Mouse (Mus musculus) forebrain, embryonic 10.5 days (tissue): ENCODE results near the gene Ranbp1. TPM values are rescaled to one million over a fixed set of nuclear protein-coding genes. Genes with fewer than 3 reads are reported as not detected.
A peak's percentile ranks its signal among the peaks of the same experiment; 100 is the strongest.

ENCODE experiments used
- DNase-seq: peaks from one replicate; pipeline ENCODE4 v3.0.0-alpha.2; 2017; ENCODE audit warnings: low spot score; ENCODE audit errors: extremely low spot score
- H3K27ac ChIP-seq: fragments of 300-500 bp; sonication (generic); 2 replicates; pipeline ENCODE4 v1.5.1; 2016; ENCODE audit warnings: mild to moderate bottlenecking
- H3K27me3 ChIP-seq: fragments of 300-500 bp; sonication (generic); 2 replicates; pipeline ENCODE4 v1.6.1; 2016; ENCODE audit warnings: mild to moderate bottlenecking; ENCODE audit not compliant: poor library complexity, severe bottlenecking
- H3K36me3 ChIP-seq: fragments of 300-500 bp; sonication (generic); replicated peaks from 2 replicates; pipeline ENCODE4 v1.6.1; 2016; ENCODE audit warnings: mild to moderate bottlenecking, moderate library complexity
- H3K4me1 ChIP-seq: fragments of 300-500 bp; sonication (generic); 2 replicates; pipeline ENCODE4 v1.6.1; 2016
- H3K4me3 ChIP-seq: fragments of 300-500 bp; sonication (generic); 2 replicates; pipeline ENCODE4 v1.5.1; 2016; ENCODE audit warnings: mild to moderate bottlenecking, moderate library complexity
- H3K9me3 ChIP-seq: fragments of 300-500 bp; sonication (generic); 2 replicates; pipeline ENCODE4 v1.6.1; 2016; ENCODE audit warnings: mild to moderate bottlenecking, moderate library complexity
- WGBS: fragments of 180-500 bp; shearing (Covaris S2); methylation state at CpG from one replicate; pipeline ENCODE4 v1.1.7; 2016; 5-methylcytosine and 5-hydroxymethylcytosine counted together
- polyA plus RNA-seq: library from polyadenylated mRNA; unstranded; fragments of >200 nt; fragmentation: Nextera tagmentation; extraction: Ambion mirVana; gene quantifications from 2 replicates; pipeline ENCODE4 v1.2.1, GENCODE M21; 2016

Gene Ranbp1
- polyA plus RNA-seq, 1 experiment from 2014 or later: 1,297 TPM

DNA sequence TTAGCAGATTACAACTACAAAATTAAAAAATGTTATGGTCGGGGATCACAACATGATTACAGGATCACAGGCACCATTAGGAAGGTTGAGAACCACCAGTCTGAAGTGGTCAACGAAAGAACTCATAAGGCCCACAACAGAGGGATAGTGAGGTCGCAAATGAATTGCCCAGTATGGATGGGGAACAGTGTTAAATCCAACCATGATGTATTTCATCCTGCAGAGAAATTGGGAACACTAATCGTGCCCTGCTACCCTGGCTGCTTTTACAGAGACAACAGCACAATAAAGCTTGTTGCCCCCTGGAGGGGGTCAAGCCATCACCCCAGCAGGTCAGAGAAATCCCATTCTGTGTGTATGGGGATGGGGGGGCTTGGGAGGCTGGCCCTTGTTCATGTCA, 1.7 kb upstream of the Ranbp1 start:
- H3K4me3 ChIP-seq: peak overlapping the region; percentile 93
- H3K36me3 ChIP-seq: peaks cover 76% of the 10 kb centered on the region
- no peaks in the 10 kb centered on the region for H3K27me3 ChIP-seq
- H3K27ac ChIP-seq: peak overlapping the region; percentile 99
- DNase-seq: no peak
- peaks cover 49% of the 10 kb centered on the region for H3K4me1 ChIP-seq
- H3K9me3 ChIP-seq: no peaks in the 10 kb centered on the region
- WGBS: 66% methylated on average over 4 of the region's 4 CpGs

- H3K36me3 ChIP-seq: peaks cover 76% of the 10 kb centered on the region
- 13% methylated on average over 27 of the region's 27 CpGs for WGBS
- no peaks in the 10 kb centered on the region for H3K27me3 ChIP-seq
- H3K4me1 ChIP-seq: peaks cover 49% of the 10 kb centered on the region
- H3K9me3 ChIP-seq: no peaks in the 10 kb centered on the region
- peak overlapping the region; percentile 93 for H3K4me3 ChIP-seq
- H3K27ac ChIP-seq: peak overlapping the region; percentile 99
- DNase-seq: peak; percentile 57
Observed at GRCm38 (mm10) chr16:18249364-18249967, 934 bp upstream of the Ranbp1 start.

DNA sequence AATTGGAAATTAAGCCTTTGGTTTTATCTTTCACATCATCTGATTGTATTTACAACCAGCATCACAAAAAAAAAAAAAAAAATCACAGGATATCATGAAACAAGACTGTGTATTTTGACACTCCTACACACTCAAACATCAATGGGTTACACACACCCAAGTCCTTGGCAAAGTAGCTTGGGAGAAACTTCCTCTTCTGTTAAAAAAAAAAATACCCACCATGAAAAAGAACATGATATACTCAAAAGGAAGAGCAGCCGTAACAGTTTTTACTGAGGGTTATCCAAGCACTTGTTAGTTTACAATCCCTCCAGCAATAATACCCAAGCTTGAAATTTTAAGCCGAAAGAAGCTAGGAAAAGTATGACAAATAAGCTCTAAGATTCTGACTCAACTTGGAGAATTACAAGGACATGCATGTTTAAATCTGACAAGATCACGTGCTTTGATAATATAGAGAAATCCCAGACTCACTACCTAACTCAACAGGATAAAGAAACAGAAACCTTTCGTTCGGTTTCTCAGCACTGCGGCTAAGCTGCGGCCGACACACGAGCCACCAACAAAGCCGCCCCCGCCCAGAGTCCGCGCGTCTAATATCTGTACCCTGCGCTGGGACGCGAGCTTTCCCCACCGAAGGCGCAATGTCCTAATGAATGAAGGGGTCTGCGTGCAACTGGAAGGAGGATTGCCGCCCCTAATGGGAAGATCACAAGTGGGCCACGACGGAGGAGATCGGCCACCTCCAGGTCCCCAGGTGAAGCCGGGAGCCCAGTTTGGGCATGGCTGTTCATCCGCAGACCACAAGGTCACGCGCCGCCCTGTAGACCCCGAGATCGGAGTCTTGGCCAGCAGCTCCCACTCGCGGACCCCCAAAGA, 772 bp downstream of the Ranbp1 start:
- WGBS: 1% methylated on average over 33 of the region's 33 CpGs
- peaks cover 49% of the 10 kb centered on the region for H3K4me1 ChIP-seq
- H3K27ac ChIP-seq: peak overlapping the region; percentile 99
- no peaks in the 10 kb centered on the region for H3K27me3 ChIP-seq
- H3K9me3 ChIP-seq: no peaks in the 10 kb centered on the region
- peak overlapping the region; percentile 93 for H3K4me3 ChIP-seq
- no peak for DNase-seq
- peaks cover 76% of the 10 kb centered on the region for H3K36me3 ChIP-seq

GRCm38 (mm10) chr16:18241581-18241980, 7.0 kb downstream of the Ranbp1 start:
- DNase-seq: no peak
- H3K36me3 ChIP-seq: peaks cover 97% of the 10 kb centered on the region
- no peak overlapping the region for H3K27ac ChIP-seq
- H3K9me3 ChIP-seq: no peaks in the 10 kb centered on the region
- H3K4me3 ChIP-seq: no peak overlapping the region
- no peaks in the 10 kb centered on the region for H3K27me3 ChIP-seq
- H3K4me1 ChIP-seq: peaks cover 14% of the 10 kb centered on the region
- WGBS: 95% methylated on average over 10 of the region's 10 CpGs

GRCm38 (mm10) chr16:18236676-18237501, 11.6 kb downstream of the Ranbp1 start:
- H3K4me3 ChIP-seq: peak overlapping the region; percentile 92; the same call in 1 of the 2 replicates
- 72% methylated on average over 7 of the region's 7 CpGs for WGBS
- no peaks in the 10 kb centered on the region for H3K9me3 ChIP-seq
- DNase-seq: no peak
- no peaks in the 10 kb centered on the region for H3K27me3 ChIP-seq
- peaks cover 58% of the 10 kb centered on the region for H3K36me3 ChIP-seq
- H3K4me1 ChIP-seq: peaks cover 35% of the 10 kb centered on the region
- no peak overlapping the region for H3K27ac ChIP-seq

DNA sequence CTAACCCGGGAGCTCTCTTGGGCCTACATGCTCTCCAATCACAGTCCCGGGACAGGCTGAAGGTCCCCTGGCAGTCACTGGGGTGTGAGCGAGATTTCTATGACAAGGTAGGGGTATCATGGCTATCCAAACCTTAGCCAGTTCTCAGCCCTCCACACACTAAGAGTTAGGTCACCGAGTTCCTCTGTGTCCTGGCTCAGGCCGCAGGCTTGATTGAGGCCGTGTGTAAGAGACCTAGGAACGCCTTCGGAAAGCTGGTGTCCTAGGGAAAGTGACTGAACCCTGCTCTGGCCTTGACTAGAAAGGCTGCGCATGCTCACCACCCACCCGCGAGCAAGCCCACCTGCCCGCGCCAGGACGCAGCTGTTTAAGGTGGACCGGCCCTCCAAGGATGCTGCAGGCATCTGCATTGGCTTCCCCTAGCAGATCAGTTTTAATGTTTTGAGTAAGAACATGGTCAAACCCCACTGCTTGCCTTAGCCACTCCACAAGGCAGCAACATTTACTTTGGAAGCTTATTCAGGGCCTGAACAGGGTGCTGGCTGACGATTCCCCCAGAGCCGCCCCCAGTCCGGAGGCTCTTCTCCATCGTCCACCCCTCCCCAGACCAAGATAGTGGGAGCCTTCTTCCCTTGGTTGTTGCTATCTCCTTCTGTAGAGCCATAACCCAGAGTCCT, 13.0 kb downstream of the Ranbp1 start:
- Histone ChIP-seq H3K27ac (peak overlapping the region; percentile 91), H3K9me3 (no peaks in the 10 kb centered on the region), H3K4me3 (peak overlapping the region; percentile 92), H3K4me1 (peaks cover 35% of the 10 kb centered on the region), H3K27me3 (no peaks in the 10 kb centered on the region), H3K36me3 (peaks cover 48% of the 10 kb centered on the region)
- 6% methylated on average over 19 of the region's 19 CpGs for WGBS
- DNase-seq: peak; percentile 67

GRCm38 (mm10) chr16:18234671-18235388, 13.7 kb downstream of the Ranbp1 start, which contains the start of gene Zdhhc8:
Zdhhc8 (minus strand) TSS chr16:18235136.
- Histone ChIP-seq H3K9me3 (no peaks in the 10 kb centered on the region), H3K36me3 (peaks cover 44% of the 10 kb centered on the region), H3K4me1 (peaks cover 35% of the 10 kb centered on the region), H3K4me3 (peak within 1 kb of the TSS; percentile 92), H3K27ac (peak within 1 kb of the TSS; percentile 91), H3K27me3 (no peaks in the 10 kb centered on the region)
- DNase-seq: peak; percentile 56
- under 1% methylated on average over 62 of the region's 79 CpGs for WGBS

DNA sequence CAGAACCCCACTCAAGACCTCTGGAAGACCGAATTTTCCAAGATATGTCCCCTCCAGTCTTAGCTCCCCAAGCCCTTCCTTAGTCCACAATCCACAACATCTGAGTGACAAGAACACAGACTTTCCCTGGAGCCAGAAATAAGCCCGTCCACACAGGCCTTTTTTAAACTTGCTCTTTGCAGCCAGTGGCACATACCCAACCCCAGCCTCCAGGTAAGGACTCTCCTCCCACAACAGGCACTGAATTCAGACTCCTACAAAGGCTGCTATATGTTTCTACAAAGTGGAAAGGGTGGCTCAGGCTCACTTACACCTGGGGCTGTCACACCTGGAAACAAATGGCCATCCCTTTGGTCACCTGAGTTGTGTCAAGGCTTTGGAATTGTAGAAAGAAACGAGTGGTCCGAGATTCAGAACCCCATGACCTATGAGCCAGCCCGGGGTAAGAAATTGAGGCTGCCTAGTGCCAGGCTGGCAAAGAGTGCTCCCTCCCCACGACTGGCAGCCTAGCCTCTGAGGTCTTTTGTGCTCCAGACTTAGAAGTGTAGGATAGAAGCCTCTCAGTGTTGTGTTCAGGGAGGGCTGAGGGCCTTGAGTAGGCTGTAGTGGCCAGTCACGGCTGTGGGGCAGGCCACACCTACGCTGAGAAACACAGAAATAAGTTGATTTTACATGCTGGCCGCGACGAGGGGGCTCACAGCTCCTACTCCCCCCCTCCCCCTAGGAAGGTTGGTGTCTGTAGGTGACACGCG, 14.4 kb downstream of the Ranbp1 start:
- peaks cover 42% of the 10 kb centered on the region for H3K36me3 ChIP-seq
- H3K27me3 ChIP-seq: no peaks in the 10 kb centered on the region
- H3K4me1 ChIP-seq: peaks cover 42% of the 10 kb centered on the region
- peak overlapping the region; percentile 92 for H3K4me3 ChIP-seq
- H3K27ac ChIP-seq: peak overlapping the region; percentile 91
- no peaks in the 10 kb centered on the region for H3K9me3 ChIP-seq
- 23% methylated on average over 13 of the region's 13 CpGs for whole genome bisulfite sequencing
- no peak for DNase-seq

GRCm38 (mm10) chr16:18233451-18233850, 15.1 kb downstream of the Ranbp1 start:
- WGBS: 58% methylated on average over 1 of the region's 1 CpGs
- Histone ChIP-seq H3K4me3 (peak overlapping the region; percentile 92), H3K36me3 (peaks cover 42% of the 10 kb centered on the region), H3K9me3 (no peaks in the 10 kb centered on the region), H3K27ac (no peak overlapping the region), H3K27me3 (no peaks in the 10 kb centered on the region), H3K4me1 (peaks cover 44% of the 10 kb centered on the region)
- no peak for DNase-seq

GRCm38 (mm10) chr16:18231451-18231850, 17.1 kb downstream of the Ranbp1 start:
- peaks cover 45% of the 10 kb centered on the region for H3K36me3 ChIP-seq
- H3K27me3 ChIP-seq: no peaks in the 10 kb centered on the region
- WGBS: 92% methylated on average over 4 of the region's 4 CpGs
- no peak overlapping the region for H3K27ac ChIP-seq
- no peaks in the 10 kb centered on the region for H3K9me3 ChIP-seq
- no peak overlapping the region for H3K4me3 ChIP-seq
- peaks cover 41% of the 10 kb centered on the region for H3K4me1 ChIP-seq
- DNase-seq: no peak

GRCm38 (mm10) chr16:18231047-18231446, 17.5 kb downstream of the Ranbp1 start:
- Histone ChIP-seq H3K27ac (no peak overlapping the region), H3K27me3 (no peaks in the 10 kb centered on the region), H3K9me3 (no peaks in the 10 kb centered on the region), H3K4me1 (peaks cover 37% of the 10 kb centered on the region), H3K4me3 (no peak overlapping the region), H3K36me3 (peaks cover 45% of the 10 kb centered on the region)
- DNase-seq: no peak
- WGBS: 91% methylated on average over 3 of the region's 3 CpGs
